Comparison of ENCODE assay signal across 9 mouse cellular contexts in genomic region chr4:123219720-123220357, GRCm38 (mm10). TPM values are rescaled to one million over a fixed set of nuclear protein-coding genes. Genes with fewer than 3 reads are reported as not detected.
DNase-seq lines count a peak whose midpoint lies in the region; ATAC-seq and TF ChIP-seq lines count a peak whose summit lies in the region.
"Had no signal": no experiment of that assay in that cellular context is flagged by ENCODE, and none has a peak within 500 bp of the region (broad histone marks: within the 10 kb centered on the region; RNA-seq: fewer than 3 reads in every experiment).

No protein-coding gene starts in this region.

- WGBS in bone marrow, adult 2 months: 66% methylated on average over 15 of the region's 15 CpGs
- WGBS in embryonic facial prominence, embryonic 14.5 days: 70% methylated on average over 15 of the region's 15 CpGs
- WGBS in heart, embryonic 16.5 days: 66% methylated on average over 15 of the region's 15 CpGs
- WGBS in liver, embryonic 14.5 days (ENCODE audit: insufficient replicate concordance): 59% methylated on average over 15 of the region's 15 CpGs
- WGBS in neural tube, embryonic 13.5 days: 69% methylated on average over 15 of the region's 15 CpGs
- 70% methylated on average over 15 of the region's 15 CpGs for WGBS in thymus, adult 2 months

- no peak for TF ChIP-seq EP300 in liver, embryonic 14.5 days (IDR thresholded peaks at IDR 0.05; ENCODE audit: low read depth)

- H3K9ac ChIP-seq in embryonic facial prominence, embryonic 14.5 days (ENCODE audit: low read depth, low read length): no peak overlapping the region
- H3K9ac ChIP-seq in heart, embryonic 16.5 days (ENCODE audit: low read length): no peak overlapping the region
- H3K9ac ChIP-seq in liver, embryonic 14.5 days (replicated peaks): no peak overlapping the region
- no peak overlapping the region for H3K9ac ChIP-seq in neural tube, embryonic 13.5 days

- H3K4me3 ChIP-seq in bone marrow, adult 2 months (replicated peaks; ENCODE audit: control insufficient read depth, low read depth, low read length): no peak overlapping the region
- H3K4me3 ChIP-seq in embryonic facial prominence, embryonic 14.5 days (ENCODE audit: low read depth, low read length): no peak overlapping the region
- no peak overlapping the region for H3K4me3 ChIP-seq in heart, embryonic 16.5 days (ENCODE audit: low read length)
- H3K4me3 ChIP-seq in liver, embryonic 14.5 days (ENCODE audit: insufficient read depth in 1 of 2, low read depth in 2 of 2, low read length in 2 of 2): no peak overlapping the region
- no peak overlapping the region for H3K4me3 ChIP-seq in neural tube, embryonic 13.5 days
- H3K4me3 ChIP-seq in thymus, adult 2 months (ENCODE audit: control insufficient read depth, insufficient read depth, low read length): no peak overlapping the region
- H3K4me3 ChIP-seq: erythroblast, embryonic 14.5 days had no signal

- TF ChIP-seq POLR2A in bone marrow, adult 2 months (IDR thresholded peaks at IDR 0.05; ENCODE audit: borderline replicate concordance, control insufficient read depth, low read depth, low read length): no peak
- no peak for TF ChIP-seq POLR2A in thymus, adult 2 months (IDR thresholded peaks at IDR 0.05; ENCODE audit: control insufficient read depth, extremely low read depth, insufficient read depth, low read length, poor library complexity)

- H3K36me3 ChIP-seq in embryonic facial prominence, embryonic 14.5 days (ENCODE audit: control insufficient read depth, insufficient read depth, low read length): no peaks in the 10 kb centered on the region
- H3K36me3 ChIP-seq in heart, embryonic 16.5 days (ENCODE audit: control insufficient read depth, insufficient read depth): no peaks in the 10 kb centered on the region
- no peaks in the 10 kb centered on the region for H3K36me3 ChIP-seq in liver, embryonic 14.5 days (replicated peaks; ENCODE audit: control insufficient read depth, insufficient read depth, low read depth)
- no peaks in the 10 kb centered on the region for H3K36me3 ChIP-seq in neural tube, embryonic 13.5 days
- no peaks in the 10 kb centered on the region for H3K36me3 ChIP-seq in thymus, adult 2 months (ENCODE audit: control insufficient read depth, insufficient read depth, low read length)

- no peaks in the 10 kb centered on the region for H3K4me1 ChIP-seq in bone marrow, adult 2 months (ENCODE audit: control insufficient read depth, insufficient read depth, low read length)
- H3K4me1 ChIP-seq in embryonic facial prominence, embryonic 14.5 days (ENCODE audit: control insufficient read depth, insufficient read depth, low read length): no peaks in the 10 kb centered on the region
- peaks cover 6% of the 10 kb centered on the region; the same call in 1 of the 2 replicates for H3K4me1 ChIP-seq in heart, embryonic 16.5 days (ENCODE audit: control insufficient read depth, insufficient read depth, low read length)
- no peaks in the 10 kb centered on the region for H3K4me1 ChIP-seq in liver, embryonic 14.5 days (replicated peaks; ENCODE audit: control insufficient read depth in 2 of 2, insufficient read depth in 2 of 2, low read length in 1 of 2)
- no peaks in the 10 kb centered on the region; the same call in 1 of the 2 replicates for H3K4me1 ChIP-seq in neural tube, embryonic 13.5 days (replicated peaks)
- no peaks in the 10 kb centered on the region for H3K4me1 ChIP-seq in thymus, adult 2 months (replicated peaks; ENCODE audit: control insufficient read depth, insufficient read depth, low read length)

- TF ChIP-seq CTCF in bone marrow, adult 2 months (IDR thresholded peaks at IDR 0.05; ENCODE audit: control insufficient read depth, insufficient read depth, low read length): peak; percentile 96
- TF ChIP-seq CTCF in liver, embryonic 14.5 days (IDR thresholded peaks at IDR 0.05; ENCODE audit: low read depth): peak; percentile 97
- peak; percentile 79; the same call in 1 of the 2 replicates for TF ChIP-seq CTCF in thymus, adult 2 months (IDR thresholded peaks at IDR 0.05; ENCODE audit: borderline replicate concordance, control insufficient read depth, extremely low read depth, insufficient read depth, low read length, poor library complexity)

- ATAC-seq in embryonic facial prominence, embryonic 14.5 days (ENCODE audit: low read depth): peak; percentile 89
- peak; percentile 78; the same call in 1 of the 2 replicates for ATAC-seq in heart, embryonic 16.5 days (replicated peaks; ENCODE audit: extremely low read depth, insufficient read depth, low FRiP score)
- ATAC-seq in liver, embryonic 14.5 days (ENCODE audit: insufficient read depth): peak; percentile 50
- peak; percentile 93 for ATAC-seq in neural tube, embryonic 13.5 days (ENCODE audit: low read depth)

- no peaks in the 10 kb centered on the region for H3K9me3 ChIP-seq in embryonic facial prominence, embryonic 14.5 days (ENCODE audit: control insufficient read depth, low read length)
- 0 out of 2 replicates have a peak, but pooled peaks cover 2% of the 10 kb centered on the region for H3K9me3 ChIP-seq in heart, embryonic 16.5 days (replicated peaks; ENCODE audit: control insufficient read depth, low read length)
- no peaks in the 10 kb centered on the region for H3K9me3 ChIP-seq in liver, embryonic 14.5 days (ENCODE audit: control insufficient read depth, low read length)
- no peaks in the 10 kb centered on the region for H3K9me3 ChIP-seq in neural tube, embryonic 13.5 days

- peak; percentile 16 to 48 for DNase-seq in CD8-positive naive resting alpha-beta T cell, adult 2 months (ENCODE audit: low read depth in 2 of 2, low spot score in 2 of 2)
- peak; percentile 55 for DNase-seq in embryonic facial prominence, embryonic 14.5 days (ENCODE audit: low spot score)
- DNase-seq in kidney, postnatal 36 days: peak; percentile 52 to 83
- peak in 1 of 3 experiments; percentile 27 for DNase-seq in liver, embryonic 14.5 days (ENCODE audit: low read depth in 3 of 3, low spot score in 3 of 3)
- DNase-seq in thymus, adult 2 months: peak; percentile 65

- H3K27ac ChIP-seq in bone marrow, adult 2 months (ENCODE audit: control insufficient read depth, insufficient read depth, low read depth, low read length, poor library complexity): no peak overlapping the region
- no peak overlapping the region for H3K27ac ChIP-seq in embryonic facial prominence, embryonic 14.5 days (replicated peaks; ENCODE audit: low read depth, low read length)
- H3K27ac ChIP-seq in heart, embryonic 16.5 days (ENCODE audit: low read length): no peak overlapping the region
- no peak overlapping the region for H3K27ac ChIP-seq in liver, embryonic 14.5 days
- no peak overlapping the region for H3K27ac ChIP-seq in neural tube, embryonic 13.5 days (replicated peaks)
- no peak overlapping the region for H3K27ac ChIP-seq in thymus, adult 2 months (ENCODE audit: control insufficient read depth, insufficient read depth, low read length)

- H3K4me2 ChIP-seq in embryonic facial prominence, embryonic 14.5 days (ENCODE audit: low read depth, low read length): no peak overlapping the region
- no peak overlapping the region for H3K4me2 ChIP-seq in heart, embryonic 16.5 days (ENCODE audit: low read depth, low read length)
- no peak overlapping the region for H3K4me2 ChIP-seq in liver, embryonic 14.5 days (ENCODE audit: low read depth)
- H3K4me2 ChIP-seq in neural tube, embryonic 13.5 days: no peak overlapping the region

- no peaks in the 10 kb centered on the region for H3K27me3 ChIP-seq in embryonic facial prominence, embryonic 14.5 days (replicated peaks; ENCODE audit: control insufficient read depth, insufficient read depth, low read length)
- peaks cover 3% of the 10 kb centered on the region; the same call in 1 of the 2 replicates for H3K27me3 ChIP-seq in heart, embryonic 16.5 days (ENCODE audit: control insufficient read depth, insufficient read depth, low read length)
- no peaks in the 10 kb centered on the region for H3K27me3 ChIP-seq in liver, embryonic 14.5 days (ENCODE audit: control insufficient read depth, insufficient read depth, low read length)
- H3K27me3 ChIP-seq in neural tube, embryonic 13.5 days: no peaks in the 10 kb centered on the region
- H3K27me3 ChIP-seq in thymus, adult 2 months (ENCODE audit: control insufficient read depth, insufficient read depth, low read length): no peaks in the 10 kb centered on the region

RNA-seq across cellular contexts. Expression of gene Heyl, which starts 13.5 kb away (rescaled TPM):
- 0.77 and 0.84 TPM in 2 replicates for polyA plus RNA-seq in bone marrow, adult 2 months (2011; ENCODE audit: insufficient read depth, insufficient read length, low replicate concordance, missing spikeins)
- 18.4 and 19.1 TPM in 2 replicates for polyA plus RNA-seq in embryonic facial prominence, embryonic 14.5 days (2014; fragmentation: Nextera tagmentation; extraction: Ambion mirVana)
- 13.2 and 13.9 TPM in 2 replicates for polyA plus RNA-seq in heart, embryonic 16.5 days (2015; fragmentation: Nextera tagmentation; extraction: Ambion mirVana)
- polyA plus RNA-seq in liver, embryonic 14.5 days (2012; rRNA removed): 0.29 and 0.42 TPM in 2 replicates
- 0.46 and 0.62 TPM in 2 replicates for polyA plus RNA-seq in liver, embryonic 14.5 days (2014; fragmentation: Nextera tagmentation; extraction: Ambion mirVana)
- polyA plus RNA-seq in neural tube, embryonic 13.5 days (2015; fragmentation: Nextera tagmentation; extraction: Ambion mirVana): 13.6 and 13.9 TPM in 2 replicates
- polyA plus RNA-seq in thymus, adult 2 months (2012; rRNA removed): 4.1 and 4.3 TPM in 2 replicates
- polyA plus RNA-seq: erythroblast, embryonic 14.5 days had no signal

RNA-seq across cellular contexts. Expression of gene Nt5c1a, which starts 18.5 kb away (rescaled TPM):
- polyA plus RNA-seq in bone marrow, adult 2 months (2011; ENCODE audit: insufficient read depth, insufficient read length, low replicate concordance, missing spikeins): not detected in 2 replicates
- 0.22 TPM in 1 of 2 replicates, not detected in the other for polyA plus RNA-seq in embryonic facial prominence, embryonic 14.5 days (2014; fragmentation: Nextera tagmentation; extraction: Ambion mirVana)
- polyA plus RNA-seq in heart, embryonic 16.5 days (2015; fragmentation: Nextera tagmentation; extraction: Ambion mirVana): 1.4 and 1.7 TPM in 2 replicates
- polyA plus RNA-seq in liver, embryonic 14.5 days (2012; rRNA removed): not detected in 2 replicates
- not detected in 2 replicates for polyA plus RNA-seq in liver, embryonic 14.5 days (2014; fragmentation: Nextera tagmentation; extraction: Ambion mirVana)
- not detected in 2 replicates for polyA plus RNA-seq in neural tube, embryonic 13.5 days (2015; fragmentation: Nextera tagmentation; extraction: Ambion mirVana)
- 0.14 and 1.3 TPM in 2 replicates for polyA plus RNA-seq in thymus, adult 2 months (2012; rRNA removed)
- polyA plus RNA-seq: erythroblast, embryonic 14.5 days had no signal

RNA-seq across cellular contexts. Expression of gene Hpcal4, which starts 36.8 kb away (rescaled TPM):
- polyA plus RNA-seq in bone marrow, adult 2 months (2011; ENCODE audit: insufficient read depth, insufficient read length, low replicate concordance, missing spikeins): not detected in 2 replicates
- 0.50 and 0.81 TPM in 2 replicates for polyA plus RNA-seq in embryonic facial prominence, embryonic 14.5 days (2014; fragmentation: Nextera tagmentation; extraction: Ambion mirVana)
- 0.33 and 0.84 TPM in 2 replicates for polyA plus RNA-seq in heart, embryonic 16.5 days (2015; fragmentation: Nextera tagmentation; extraction: Ambion mirVana)
- 0.03 TPM in 1 of 2 replicates, not detected in the other for polyA plus RNA-seq in liver, embryonic 14.5 days (2012; rRNA removed)
- not detected in 2 replicates for polyA plus RNA-seq in liver, embryonic 14.5 days (2014; fragmentation: Nextera tagmentation; extraction: Ambion mirVana)
- polyA plus RNA-seq in neural tube, embryonic 13.5 days (2015; fragmentation: Nextera tagmentation; extraction: Ambion mirVana): 10.4 and 11.2 TPM in 2 replicates
- 0.30 and 0.40 TPM in 2 replicates for polyA plus RNA-seq in thymus, adult 2 months (2012; rRNA removed)
- polyA plus RNA-seq: erythroblast, embryonic 14.5 days had no signal

RNA-seq across cellular contexts. Expression of gene Pabpc4, which starts 42.3 kb away (rescaled TPM):
- polyA plus RNA-seq in bone marrow, adult 2 months (2011; ENCODE audit: insufficient read depth, insufficient read length, low replicate concordance, missing spikeins): 147 and 150 TPM in 2 replicates
- polyA plus RNA-seq in embryonic facial prominence, embryonic 14.5 days (2014; fragmentation: Nextera tagmentation; extraction: Ambion mirVana): 60.4 and 60.8 TPM in 2 replicates
- 55.0 and 60.5 TPM in 2 replicates for polyA plus RNA-seq in heart, embryonic 16.5 days (2015; fragmentation: Nextera tagmentation; extraction: Ambion mirVana)
- polyA plus RNA-seq in liver, embryonic 14.5 days (2012; rRNA removed): 209 and 244 TPM in 2 replicates
- 101 and 112 TPM in 2 replicates for polyA plus RNA-seq in liver, embryonic 14.5 days (2014; fragmentation: Nextera tagmentation; extraction: Ambion mirVana)
- polyA plus RNA-seq in neural tube, embryonic 13.5 days (2015; fragmentation: Nextera tagmentation; extraction: Ambion mirVana): 24.2 and 25.0 TPM in 2 replicates
- polyA plus RNA-seq in thymus, adult 2 months (2012; rRNA removed): 146 and 174 TPM in 2 replicates
